Mouse (Mus musculus) MEL-GATA-1-ER (cell line): ENCODE measurements around the gene Gls.

Experiments
- DNase-seq: peaks from one replicate; pipeline ENCODE4 v3.0.0-alpha.2; 2012; ENCODE audit warnings: low read depth; ENCODE audit errors: extremely low read depth

Gene Gls

GRCm38 (mm10) chr1:52129794-52130193 is 103.2 kb downstream of the Gls start:
- no peak for DNase-seq

- no peak for DNase-seq
Observed at GRCm38 (mm10) chr1:52127350-52127749, 105.7 kb downstream of the Gls start.

- DNase-seq = no peak
Observed at GRCm38 (mm10) chr1:52124818-52125217, 108.2 kb downstream of the Gls start.

GRCm38 (mm10) chr1:52121052-52121451 is 112.0 kb downstream of the Gls start:
- no peak for DNase-seq

- peak; percentile 28 for DNase-seq
Observed at GRCm38 (mm10) chr1:52120191-52120590, 112.8 kb downstream of the Gls start.

GRCm38 (mm10) chr1:52119691-52120090 is 113.3 kb downstream of the Gls start:
- DNase-seq = peak; percentile 29

- DNase-seq = peak; percentile 81
Observed at GRCm38 (mm10) chr1:52118860-52119591, 114.0 kb downstream of the Gls start, which contains the start of gene Stat1. TSS of gene Stat1 (plus strand) at chr1:52119440.

GRCm38 (mm10) chr1:52117777-52118176 is 115.3 kb downstream of the Gls start:
- DNase-seq = no peak

GRCm38 (mm10) chr1:52116441-52116840 is 116.6 kb downstream of the Gls start:
- DNase-seq = no peak

GRCm38 (mm10) chr1:52113666-52114069 is 119.4 kb downstream of the Gls start:
- DNase-seq = peak; percentile 92
